ENCODE assay signal across 9 mouse cellular contexts in genomic region chr1:192457526-192458206, GRCm38 (mm10).
DNase-seq lines count a peak whose midpoint lies in the region; ATAC-seq lines count a peak whose summit lies in the region.
"Had no signal": no experiment of that assay in that cellular context is flagged by ENCODE, and none has a peak within 500 bp of the region (broad histone marks: within the 10 kb centered on the region; RNA-seq: fewer than 3 reads in every experiment).

No protein-coding gene starts in this region.

- intact Hi-C loops in left cerebral cortex, postnatal 14 days (cut with DNase I): no loop called here

- H3K4me2 ChIP-seq in heart, embryonic 11.5 days: no peak overlapping the region

- H3K27ac ChIP-seq in heart, embryonic 11.5 days (ENCODE audit: low read depth, low read length): no peak overlapping the region

- H3K9me3 ChIP-seq in heart, embryonic 11.5 days (replicated peaks; ENCODE audit: control insufficient read depth, low read length): no peaks in the 10 kb centered on the region

- no peaks in the 10 kb centered on the region for H3K4me1 ChIP-seq in heart, embryonic 11.5 days (ENCODE audit: control insufficient read depth, insufficient read depth, low read length)

- H3K4me3 ChIP-seq in heart, embryonic 11.5 days (ENCODE audit: low read depth, low read length): no peak overlapping the region
- H3K4me3 ChIP-seq: erythroblast, embryonic 14.5 days had no signal

- peak; percentile 61 to 63 for DNase-seq in heart, adult 18-20 months
- peak; percentile 50 for DNase-seq in right cerebral cortex, postnatal 4 days
- no peak for DNase-seq in right cerebral cortex, adult 2 months (ENCODE audit: low spot score in 2 of 2)
- peak; percentile 80 for DNase-seq in embryo, embryonic 10.5 days (ENCODE audit: low spot score)
- DNase-seq in left cerebral cortex, adult 8-10 months (ENCODE audit: low spot score in 2 of 2): no peak
- no peak for DNase-seq in left cerebral cortex, postnatal 14 days (ENCODE audit: low spot score in 2 of 2)

- no peaks in the 10 kb centered on the region for H3K27me3 ChIP-seq in heart, embryonic 11.5 days (ENCODE audit: control insufficient read depth, insufficient read depth, low read length)

- no peak for ATAC-seq in heart, embryonic 11.5 days (replicated peaks; ENCODE audit: insufficient number of reproducible peaks, low FRiP score, low TSS enrichment)
- peak; percentile 70 for ATAC-seq in megakaryocyte-erythroid progenitor cell, adult 5-6 weeks (replicated peaks; ENCODE audit: low FRiP score, low TSS enrichment, poor library complexity, severe bottlenecking)

- 76% methylated on average over 6 of the region's 6 CpGs for WGBS in heart, embryonic 11.5 days (ENCODE audit: insufficient replicate concordance)

- no peak overlapping the region for H3K9ac ChIP-seq in heart, embryonic 11.5 days (ENCODE audit: low read depth, low read length)

- no peaks in the 10 kb centered on the region for H3K36me3 ChIP-seq in heart, embryonic 11.5 days (ENCODE audit: control insufficient read depth, insufficient read depth, low read length)

Comparison
In these comparisons a context has a peak if more than half of its experiments do, and no peak if none do; other contexts are left out.
1. DNase-seq: peak in heart, adult 18-20 months (2 of 2), right cerebral cortex, postnatal 4 days (single experiment) and embryo, embryonic 10.5 days (single experiment); none in right cerebral cortex, adult 2 months (0 of 2), left cerebral cortex, adult 8-10 months (0 of 2) and left cerebral cortex, postnatal 14 days (0 of 2).